Mouse (Mus musculus) embryonic facial prominence, embryonic 11.5 days (tissue): ENCODE results near the gene Nxpe3. TPM values are rescaled to one million over a fixed set of nuclear protein-coding genes. Genes with fewer than 3 reads are reported as not detected.
A peak's percentile ranks its signal among the peaks of the same experiment; 100 is the strongest.

Source experiments
- ATAC-seq: fragments of 200-750 bp; cut with Nextera tagmentation; replicated peaks from 2 replicates; pipeline ENCODE4 v1.8.0; 2017; ENCODE audit warnings: low read depth; ENCODE audit not compliant: insufficient number of reproducible peaks, low FRiP score, low TSS enrichment
- DNase-seq: peaks from one replicate; pipeline ENCODE4 v3.0.0-alpha.2; 2015; ENCODE audit warnings: low spot score
- H3K27ac ChIP-seq: fragments of 300-500 bp; sonication (generic); replicated peaks from 2 replicates; pipeline ENCODE4 v1.5.1; 2014; ENCODE audit warnings: mild to moderate bottlenecking, low read depth, low read length, control low read depth
- H3K27me3 ChIP-seq: fragments of 300-500 bp; sonication (generic); 2 replicates; pipeline ENCODE4 v1.6.1; 2014; ENCODE audit warnings: mild to moderate bottlenecking, low read length, moderate library complexity, mixed read lengths; ENCODE audit not compliant: control insufficient read depth, insufficient read depth
- H3K36me3 ChIP-seq: fragments of 300-500 bp; sonication (generic); replicated peaks from 2 replicates; pipeline ENCODE4 v1.6.1; 2014; ENCODE audit warnings: low read depth, mild to moderate bottlenecking, low read length, moderate library complexity, mixed read lengths; ENCODE audit not compliant: control insufficient read depth, insufficient read depth
- H3K4me1 ChIP-seq: fragments of 300-500 bp; sonication (generic); 2 replicates; pipeline ENCODE4 v1.6.1; 2014; ENCODE audit warnings: low read length, mixed read lengths; ENCODE audit not compliant: control insufficient read depth, insufficient read depth
- H3K4me2 ChIP-seq: fragments of 300-500 bp; sonication (generic); 2 replicates; pipeline ENCODE4 v1.6.1; 2014; ENCODE audit warnings: low read depth, mild to moderate bottlenecking, control low read depth, low read length, moderate library complexity
- H3K4me3 ChIP-seq: fragments of 300-500 bp; sonication (generic); 2 replicates; pipeline ENCODE4 v1.5.1; 2014; ENCODE audit warnings: low read depth, low read length, control low read depth
- H3K9ac ChIP-seq: fragments of 300-500 bp; sonication (generic); replicated peaks from 2 replicates; pipeline ENCODE4 v1.6.1; 2014; ENCODE audit warnings: mild to moderate bottlenecking, control low read depth, low read length
- H3K9me3 ChIP-seq: fragments of 300-500 bp; sonication (generic); replicated peaks from 2 replicates; pipeline ENCODE4 v1.6.1; 2016; ENCODE audit warnings: mild to moderate bottlenecking, low read length, inconsistent platforms, mixed read lengths; ENCODE audit not compliant: control insufficient read depth
- WGBS: fragments of 180-500 bp; shearing (Covaris S2); extraction: QIAGEN DNeasy Blood & Tissue Kit; methylation state at CpG from one replicate; pipeline ENCODE4 v1.1.7; 2014; 5-methylcytosine and 5-hydroxymethylcytosine counted together
- polyA plus RNA-seq: library from polyadenylated mRNA; unstranded; fragments of >200 nt; fragmentation: Nextera tagmentation; extraction: Ambion mirVana; gene quantifications from 2 replicates; pipeline ENCODE4 v1.2.1, GENCODE M21; 2014

The Nxpe3 gene
- polyA plus RNA-seq, 1 experiment from 2014 or later = 1.3 TPM

DNA sequence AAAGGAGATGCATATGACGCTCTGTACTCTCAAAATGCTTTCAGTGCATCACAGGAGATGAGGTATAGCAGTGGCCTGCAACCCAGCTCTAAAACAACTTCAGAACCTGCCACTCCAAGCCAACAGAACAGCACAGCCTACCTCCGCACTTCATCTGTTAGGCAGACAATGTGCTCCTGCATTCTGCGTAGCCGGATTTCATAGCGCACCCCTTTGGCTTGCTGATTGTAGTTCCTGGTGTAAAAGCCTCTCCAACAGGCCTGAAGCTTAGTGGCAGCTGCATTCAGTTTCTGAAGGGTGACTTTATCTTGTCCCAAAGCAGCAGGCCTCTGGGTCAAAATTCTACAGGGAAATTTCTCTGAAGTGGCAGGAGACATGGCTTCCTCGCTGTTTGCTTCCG is 19.6 kb upstream of the Nxpe3 start:
- H3K27me3 ChIP-seq = no peaks in the 10 kb centered on the region
- no peak overlapping the region for H3K4me2 ChIP-seq
- H3K4me3 ChIP-seq = no peak overlapping the region
- no peak for DNase-seq
- WGBS = 96% methylated on average over 7 of the region's 7 CpGs
- no peaks in the 10 kb centered on the region; the same call in 1 of the 2 replicates for H3K36me3 ChIP-seq
- no peak overlapping the region for H3K27ac ChIP-seq
- H3K4me1 ChIP-seq = no peaks in the 10 kb centered on the region
- ATAC-seq = no peak
- no peak overlapping the region for H3K9ac ChIP-seq
- H3K9me3 ChIP-seq = no peaks in the 10 kb centered on the region

DNA sequence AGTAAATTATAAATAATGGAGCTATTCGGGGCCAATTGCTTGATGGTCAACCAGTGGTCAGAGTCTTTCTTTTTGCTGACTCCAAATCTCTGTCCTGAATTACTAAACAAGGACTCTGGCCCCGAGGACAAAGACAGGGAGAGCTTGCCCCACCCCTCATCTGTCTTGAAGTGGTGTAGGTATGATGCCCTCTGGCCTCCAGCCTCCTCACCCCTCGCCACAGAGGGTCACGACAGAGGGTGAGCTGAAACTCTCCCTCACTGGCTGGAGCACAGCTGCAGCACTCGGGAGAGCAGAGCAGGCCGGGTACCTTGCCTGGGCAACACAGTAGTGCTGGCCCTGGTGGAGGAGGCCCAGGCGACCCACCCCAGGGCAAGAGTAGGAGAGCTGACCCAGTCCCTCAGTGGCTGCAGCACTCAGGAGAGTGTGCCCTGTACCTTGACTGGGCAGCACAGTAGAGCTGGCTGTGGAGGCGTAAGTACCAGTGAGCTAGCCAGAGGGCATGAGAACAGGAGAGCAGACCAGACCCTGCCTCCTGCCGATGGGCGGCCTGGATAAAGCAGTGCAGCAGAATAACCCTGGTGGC is 15.2 kb upstream of the Nxpe3 start:
- no peak for DNase-seq
- Histone ChIP-seq H3K4me3 (no peak overlapping the region), H3K4me2 (no peak overlapping the region), H3K9ac (no peak overlapping the region), H3K36me3 (peaks cover 3% of the 10 kb centered on the region), H3K27me3 (no peaks in the 10 kb centered on the region), H3K9me3 (no peaks in the 10 kb centered on the region), H3K4me1 (no peaks in the 10 kb centered on the region), H3K27ac (no peak overlapping the region)
- 86% methylated on average over 10 of the region's 10 CpGs for WGBS
- ATAC-seq = 0 out of 2 replicates have a peak, but pooled peaks have one; percentile 62

DNA sequence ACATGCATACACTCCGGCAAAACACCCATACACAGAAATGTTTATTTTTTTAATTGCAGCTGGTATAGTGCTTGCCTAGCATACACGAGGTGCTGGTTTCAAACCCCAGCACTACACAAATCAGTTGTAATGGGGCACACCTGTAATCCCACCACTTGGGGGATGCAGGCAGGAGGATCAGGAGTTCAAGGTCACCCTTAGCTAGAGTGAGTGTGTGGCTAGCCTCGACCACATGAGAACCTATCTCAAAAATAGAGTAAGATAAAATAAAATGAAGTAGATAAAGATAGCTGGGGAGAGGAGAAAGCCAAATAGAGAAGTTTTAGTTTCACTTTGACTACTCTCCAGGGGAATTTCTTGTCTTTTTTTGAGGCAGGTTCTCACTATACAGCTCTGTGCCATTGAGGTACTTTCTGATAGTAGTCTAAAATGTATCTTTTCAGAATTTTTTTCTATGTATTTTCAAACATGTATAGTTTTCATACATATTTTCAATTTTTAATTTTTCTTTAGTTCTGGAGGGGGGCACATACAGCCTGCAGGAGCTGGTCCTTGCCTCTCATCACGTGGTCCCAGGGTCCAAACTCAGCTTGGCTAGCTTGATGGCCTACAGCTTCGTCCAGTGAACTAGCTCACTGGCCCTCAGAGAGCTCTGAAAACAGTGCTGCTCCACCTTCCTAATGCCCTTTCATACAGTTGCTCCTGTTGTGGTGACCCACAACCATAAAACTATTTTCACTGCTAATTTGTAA is 12.0 kb upstream of the Nxpe3 start:
- Histone ChIP-seq H3K36me3 (peaks cover 3% of the 10 kb centered on the region), H3K27me3 (no peaks in the 10 kb centered on the region), H3K9ac (no peak overlapping the region), H3K9me3 (no peaks in the 10 kb centered on the region), H3K4me3 (no peak overlapping the region), H3K4me1 (no peaks in the 10 kb centered on the region), H3K27ac (no peak overlapping the region), H3K4me2 (no peak overlapping the region)
- ATAC-seq = no peak
- WGBS = 90% methylated on average over 5 of the region's 5 CpGs
- no peak for DNase-seq

DNA sequence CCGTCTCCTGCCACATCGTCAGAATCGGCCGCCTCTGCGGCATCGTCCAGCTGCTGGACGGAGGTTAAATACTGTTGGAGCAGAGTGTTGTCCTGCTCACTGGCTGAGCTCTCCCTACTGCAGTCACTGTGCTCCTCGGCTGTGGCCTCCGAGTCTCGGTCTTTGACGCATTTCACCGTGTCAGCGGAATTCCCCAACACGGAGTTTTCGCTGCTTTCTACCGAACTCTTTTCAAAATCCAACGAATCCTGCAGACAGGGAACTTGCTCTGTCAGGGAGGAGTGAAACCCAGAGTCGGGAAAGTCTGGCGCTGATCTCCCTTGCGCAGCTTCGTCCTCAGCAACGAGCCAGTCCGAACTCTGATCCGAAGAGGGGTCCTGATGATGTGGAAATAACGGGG is 10.3 kb upstream of the Nxpe3 start:
- Histone ChIP-seq H3K4me2 (no peak overlapping the region), H3K4me1 (no peaks in the 10 kb centered on the region), H3K36me3 (peaks cover 3% of the 10 kb centered on the region), H3K4me3 (no peak overlapping the region), H3K9ac (no peak overlapping the region), H3K27ac (no peak overlapping the region), H3K27me3 (no peaks in the 10 kb centered on the region), H3K9me3 (no peaks in the 10 kb centered on the region)
- WGBS = 92% methylated on average over 25 of the region's 25 CpGs
- ATAC-seq (no peak), DNase-seq (no peak)

GRCm38 (mm10) chr16:55901839-55902756 is 7.0 kb upstream of the Nxpe3 start:
- WGBS = 92% methylated on average over 14 of the region's 14 CpGs

GRCm38 (mm10) chr16:55898385-55899002 is 3.4 kb upstream of the Nxpe3 start:
- Histone ChIP-seq H3K4me1 (no peaks in the 10 kb centered on the region), H3K4me3 (no peak overlapping the region), H3K27me3 (no peaks in the 10 kb centered on the region), H3K9me3 (no peaks in the 10 kb centered on the region), H3K36me3 (no peaks in the 10 kb centered on the region), H3K4me2 (no peak overlapping the region), H3K9ac (no peak overlapping the region), H3K27ac (no peak overlapping the region)
- 91% methylated on average over 9 of the region's 9 CpGs for WGBS
- ATAC-seq (no peak), DNase-seq (no peak)

More at GRCm38 (mm10) chr16:55901839-55902756, 7.0 kb upstream of the Nxpe3 start:
- Histone ChIP-seq H3K4me1 (no peaks in the 10 kb centered on the region), H3K4me3 (no peak overlapping the region), H3K9me3 (no peaks in the 10 kb centered on the region), H3K27ac (no peak overlapping the region), H3K27me3 (no peaks in the 10 kb centered on the region), H3K4me2 (no peak overlapping the region), H3K36me3 (no peaks in the 10 kb centered on the region; the same call in 1 of the 2 replicates), H3K9ac (no peak overlapping the region)
- DNase-seq (no peak), ATAC-seq (no peak)

- Histone ChIP-seq H3K27me3 (no peaks in the 10 kb centered on the region), H3K4me1 (no peaks in the 10 kb centered on the region), H3K4me2 (peak overlapping the region; percentile 86), H3K9ac (peak overlapping the region; percentile 70), H3K36me3 (no peaks in the 10 kb centered on the region), H3K9me3 (no peaks in the 10 kb centered on the region), H3K4me3 (peak overlapping the region; percentile 62), H3K27ac (0 out of 2 replicates have a peak overlapping the region, but pooled peaks have one; percentile 28)
- no peak for ATAC-seq
- DNase-seq = peak; percentile 42
- WGBS = 3% methylated on average over 9 of the region's 9 CpGs
Observed at GRCm38 (mm10) chr16:55895651-55896095, 588 bp upstream of the Nxpe3 start.
